Mouse (Mus musculus) 3134 (cell line): Measurements from ENCODE around the gene Naa10.

Experiments used
- DNase-seq: peaks from one replicate; pipeline ENCODE4 v3.0.0-alpha.2; 2011; ENCODE audit warnings: low spot score; ENCODE audit not compliant: insufficient read length; ENCODE audit errors: extremely low read depth

Gene Naa10

DNA sequence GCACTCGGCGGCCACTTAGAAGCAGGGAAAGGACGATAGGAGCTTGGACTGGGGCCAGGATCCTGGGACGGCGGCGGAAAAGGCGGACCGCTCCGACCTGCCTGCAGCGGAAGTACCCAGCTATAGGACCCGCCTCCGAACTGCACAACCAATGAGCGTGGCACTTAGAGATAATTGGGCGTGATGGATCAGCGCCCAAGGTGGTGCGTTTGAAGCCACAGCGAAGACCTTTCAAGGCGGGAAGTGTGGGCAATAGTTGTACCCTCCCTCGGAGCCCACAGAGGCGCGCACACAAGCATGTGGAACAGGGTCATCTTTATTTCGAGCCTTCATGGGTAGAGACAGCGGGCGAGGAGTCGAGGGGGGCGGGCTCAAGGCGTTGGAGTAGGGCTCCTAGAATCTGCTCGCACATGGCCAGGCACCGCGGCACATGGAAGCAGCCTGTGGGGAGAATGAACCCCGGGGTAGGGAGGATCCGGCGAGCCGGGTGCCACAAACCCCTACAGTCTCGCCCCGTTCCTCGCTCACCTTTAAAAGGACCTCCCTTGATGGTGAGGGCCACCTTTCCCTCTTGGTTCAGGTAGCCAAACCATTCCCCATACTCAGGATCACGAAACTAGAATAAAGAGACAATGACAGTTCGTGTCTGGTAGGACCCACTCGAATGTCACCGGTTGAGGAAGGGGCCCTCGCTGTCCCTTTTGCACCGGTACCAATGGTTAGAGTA, at the start of gene Naa10, which contains the start of gene Arhgap4:
Gene Naa10, minus strand, starts transcription at position 122 of the 727 bp plus-strand sequence.
Gene Arhgap4, minus strand, starts transcription at position 48 of the 727 bp plus-strand sequence.
- DNase-seq = peak; percentile 93

DNA sequence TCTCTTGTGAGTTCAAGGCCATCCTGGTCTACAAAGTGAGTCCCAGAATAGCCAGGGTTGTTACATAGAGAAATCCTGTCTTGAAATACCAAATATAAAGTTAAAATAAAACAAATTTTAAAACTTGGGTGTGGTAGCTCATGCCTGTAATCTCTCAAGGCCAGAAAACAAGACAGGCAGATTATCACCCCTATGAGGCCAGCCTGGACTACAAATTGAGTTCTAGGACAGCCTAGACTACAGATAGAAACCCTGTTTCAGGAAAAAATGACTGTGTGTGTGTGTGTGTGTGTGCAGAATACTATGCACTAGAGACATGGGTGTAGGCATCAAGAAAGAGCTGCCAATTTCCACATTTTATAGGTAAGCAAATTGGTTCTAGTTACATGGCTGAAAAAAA, 49.0 kb upstream of the Naa10 start:
- no peak for DNase-seq

- DNase-seq = no peak
These were observed 48.0 kb upstream of the Naa10 start for GRCm38 (mm10) chrX:73969729-73970128.

DNA sequence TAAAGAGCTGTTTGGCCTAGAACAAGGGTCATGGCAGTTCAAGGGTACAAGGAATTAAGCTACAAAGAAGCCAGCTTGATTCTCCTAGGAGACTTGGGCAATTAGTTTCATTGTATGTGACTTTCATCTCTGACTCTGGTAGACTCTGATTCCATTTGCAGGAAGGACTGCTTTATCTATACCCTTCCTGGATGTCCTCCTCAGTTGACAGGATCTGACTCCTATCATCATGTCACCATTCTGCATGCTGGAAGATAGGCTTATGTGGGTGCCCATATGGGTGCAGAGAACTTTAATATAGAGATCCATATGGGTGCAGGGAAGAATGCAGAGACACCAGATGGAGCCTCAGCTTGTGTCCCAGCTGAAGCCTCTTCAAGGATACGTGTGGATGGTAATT, 47.4 kb upstream of the Naa10 start:
- no peak for DNase-seq

DNA sequence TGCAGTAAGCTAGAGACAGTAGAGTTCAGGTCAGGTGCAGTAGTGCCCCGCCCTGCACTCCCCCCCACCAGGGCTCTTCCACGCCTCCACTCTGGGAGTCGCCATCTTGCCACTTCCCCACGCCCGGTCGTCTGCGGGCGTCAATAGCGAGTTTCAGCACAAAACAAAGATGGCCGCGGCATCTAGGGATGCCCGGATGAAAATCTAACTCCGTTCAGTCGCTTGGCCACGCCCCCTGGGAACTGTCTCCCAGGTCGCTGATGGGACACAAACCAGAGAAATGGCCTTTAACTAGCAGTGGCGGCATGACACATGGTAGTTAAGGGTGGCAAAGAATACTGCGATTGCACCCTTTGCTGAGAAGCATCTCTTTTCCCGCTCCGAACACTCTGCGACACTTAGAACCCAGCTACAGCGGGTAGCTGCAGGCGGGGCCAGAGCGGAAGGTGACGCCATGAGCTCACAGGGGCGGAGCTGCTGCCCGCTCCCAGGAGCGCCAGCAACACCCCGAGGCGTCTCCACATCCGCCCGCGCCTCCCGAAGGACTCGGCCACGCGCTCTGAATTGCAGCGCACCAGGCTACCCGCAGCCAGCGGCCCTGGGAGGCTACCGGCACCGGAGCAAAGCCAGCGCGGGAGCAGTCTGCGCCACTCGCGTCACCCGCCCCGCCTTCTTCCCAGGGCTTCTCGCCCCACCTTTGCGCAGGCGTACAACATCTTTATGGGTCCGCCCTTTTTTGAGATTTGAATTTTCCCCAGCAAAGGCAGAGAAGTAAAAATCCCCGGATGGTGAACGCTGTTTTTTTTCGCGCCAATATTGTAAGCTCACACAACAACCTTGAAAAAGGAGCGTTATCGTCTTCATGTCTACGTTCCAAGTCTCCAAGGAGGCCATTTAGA, 45.7 kb upstream of the Naa10 start:
- peak; percentile 94 for DNase-seq

DNA sequence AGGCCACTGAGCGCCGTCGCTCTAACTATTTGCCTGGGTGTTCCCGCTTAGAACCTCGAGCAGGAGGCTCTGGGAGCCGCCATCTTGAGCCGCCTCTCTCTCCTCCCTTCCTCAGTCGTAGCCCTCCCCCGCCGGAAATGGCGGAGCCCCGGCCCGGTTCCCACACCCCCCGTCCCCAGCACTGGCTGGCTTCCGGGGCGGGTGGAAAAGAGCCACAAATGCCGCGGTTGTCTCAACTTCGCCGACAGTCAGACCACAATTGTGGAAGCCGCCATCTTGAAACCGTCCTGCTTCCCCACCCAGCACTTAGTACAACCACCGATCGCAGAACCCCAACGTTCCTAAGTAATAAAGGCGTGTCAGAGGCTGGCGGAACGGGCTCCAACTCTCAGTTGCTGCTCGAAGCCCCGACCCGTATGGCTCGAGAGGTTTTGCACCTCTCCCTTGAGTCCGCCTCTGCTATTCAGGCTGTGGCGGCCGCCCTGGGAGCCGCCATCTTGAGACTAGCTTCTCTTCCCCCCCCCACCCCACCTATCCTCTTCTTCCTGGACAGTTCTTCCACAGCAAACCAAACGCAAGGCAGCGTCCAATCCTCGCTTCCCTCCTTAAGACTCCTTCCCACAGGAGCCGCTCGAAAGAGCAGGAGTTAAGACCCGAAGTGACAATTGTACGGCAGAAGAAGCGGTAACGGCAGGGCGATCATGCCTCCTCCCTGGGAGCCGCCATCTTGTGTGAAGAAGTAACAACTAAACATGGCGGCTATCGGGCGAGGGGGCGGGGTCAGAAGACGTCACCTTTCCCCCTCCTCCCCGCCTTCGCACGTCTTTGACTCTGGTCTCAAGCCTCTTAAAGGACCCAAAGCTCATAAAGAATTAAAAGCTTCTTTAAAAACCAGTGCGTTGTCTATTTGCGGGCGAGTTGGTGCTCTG, 44.8 kb upstream of the Naa10 start, which contains the start of gene Hcfc1:
Gene Hcfc1, minus strand, starts transcription at position 110 of the 929 bp plus-strand sequence.
- DNase-seq = peak; percentile 89

DNA sequence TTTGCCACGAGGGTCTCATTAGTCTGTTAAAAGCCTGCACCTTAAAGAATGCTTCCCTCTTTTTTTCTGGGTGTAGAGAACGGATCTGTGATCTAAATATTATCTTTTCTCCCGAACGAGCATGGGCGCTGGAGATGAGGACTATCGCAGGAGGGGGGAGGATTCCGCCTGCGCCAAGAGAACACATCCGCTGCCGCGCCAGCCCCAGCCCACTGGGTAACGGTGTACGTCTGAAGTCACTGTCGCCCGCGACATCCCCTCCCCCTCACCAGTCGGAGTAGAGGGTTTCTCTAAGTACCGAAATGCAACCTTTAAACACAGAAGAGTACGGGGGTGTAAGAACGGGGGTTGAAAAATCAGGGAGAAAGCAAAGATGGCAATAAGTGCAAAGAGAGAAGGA, 43.6 kb upstream of the Naa10 start:
- DNase-seq = peak; percentile 55

DNA sequence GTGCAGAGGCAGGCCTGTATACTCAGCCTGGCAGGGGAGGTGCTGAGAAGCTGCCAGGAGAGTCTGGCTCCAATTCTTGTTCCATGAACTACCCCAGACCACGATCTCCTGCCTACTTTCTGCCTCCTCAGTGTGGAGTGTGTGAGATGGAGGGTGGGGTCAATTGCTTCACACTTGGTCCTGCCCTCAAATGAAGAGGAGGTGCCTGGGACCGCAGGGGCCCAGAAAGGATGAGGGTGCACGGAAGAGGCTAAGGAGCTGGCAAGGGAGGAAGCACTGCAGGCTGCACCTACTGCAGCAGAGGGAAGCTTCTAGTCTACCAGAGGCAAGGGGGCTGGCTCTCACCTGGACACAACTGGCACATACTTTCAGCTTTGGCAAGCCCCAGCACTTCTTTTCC, 42.6 kb upstream of the Naa10 start:
- peak; percentile 32 for DNase-seq

DNA sequence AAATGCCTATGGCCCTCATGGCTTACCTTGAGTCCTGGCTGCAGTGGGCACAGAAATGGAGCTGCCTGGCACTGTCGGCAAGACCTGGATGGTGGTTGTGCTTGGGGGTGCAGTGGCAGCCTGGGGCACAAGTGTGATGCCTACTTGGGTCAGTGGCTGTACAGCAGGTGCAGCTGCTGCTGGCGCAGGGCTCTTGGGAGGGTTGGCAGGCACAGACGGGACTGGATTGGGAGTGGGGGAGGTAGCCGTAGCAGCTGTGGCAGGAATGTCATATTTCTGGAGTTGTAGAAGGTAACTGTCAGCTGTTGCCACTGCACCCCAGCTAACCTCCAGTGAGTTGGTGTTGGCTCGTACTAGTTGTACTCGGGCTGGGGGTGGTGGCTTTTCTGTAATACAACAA, 33.2 kb upstream of the Naa10 start:
- no peak for DNase-seq

GRCm38 (mm10) chrX:73952603-73953002, 30.9 kb upstream of the Naa10 start:
- no peak for DNase-seq

- DNase-seq = no peak
These were observed 27.6 kb upstream of the Naa10 start for GRCm38 (mm10) chrX:73949341-73949740.

DNA sequence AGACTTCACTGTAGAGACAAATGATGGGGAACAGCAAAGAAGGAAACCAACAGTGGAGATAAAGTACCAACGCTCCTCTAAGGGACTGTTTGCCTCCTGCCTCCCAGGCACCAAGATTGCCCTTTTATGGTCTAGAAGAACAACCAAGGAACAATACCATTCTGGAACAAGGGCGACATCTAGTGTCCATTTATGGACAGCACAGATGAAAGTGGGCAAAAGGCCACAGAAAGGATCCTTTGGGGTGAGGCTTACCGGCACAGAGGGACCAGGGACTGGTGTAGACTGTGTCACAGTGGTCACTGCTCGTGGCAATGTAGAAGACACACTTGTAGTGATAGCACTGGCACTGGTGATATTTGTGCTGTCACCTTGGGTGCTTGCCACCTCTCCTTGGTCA, 26.9 kb upstream of the Naa10 start:
- peak; percentile 43 for DNase-seq

GRCm38 (mm10) chrX:73946896-73947295, 25.2 kb upstream of the Naa10 start:
- DNase-seq = no peak

DNA sequence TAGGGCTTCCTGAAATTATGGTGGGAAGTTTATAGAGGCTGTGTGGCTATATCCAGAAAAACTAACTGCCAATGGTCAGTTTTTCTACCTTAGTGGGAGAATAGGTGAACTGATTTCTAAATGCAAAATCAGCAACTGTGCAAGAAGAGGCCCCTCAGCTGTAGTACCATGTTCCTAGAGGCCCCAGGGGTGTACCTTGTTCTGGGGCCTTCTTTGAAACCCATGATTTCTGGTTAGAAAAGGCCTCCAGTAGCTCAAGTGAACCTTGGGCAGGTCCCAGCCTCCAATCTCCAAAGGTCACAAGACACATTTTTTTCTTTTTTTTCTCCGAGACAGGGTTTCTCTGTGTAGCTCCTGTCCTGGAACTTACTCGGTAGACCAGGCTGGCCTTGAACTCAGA, 20.6 kb upstream of the Naa10 start:
- no peak for DNase-seq

GRCm38 (mm10) chrX:73941860-73942259, 20.1 kb upstream of the Naa10 start:
- no peak for DNase-seq

DNA sequence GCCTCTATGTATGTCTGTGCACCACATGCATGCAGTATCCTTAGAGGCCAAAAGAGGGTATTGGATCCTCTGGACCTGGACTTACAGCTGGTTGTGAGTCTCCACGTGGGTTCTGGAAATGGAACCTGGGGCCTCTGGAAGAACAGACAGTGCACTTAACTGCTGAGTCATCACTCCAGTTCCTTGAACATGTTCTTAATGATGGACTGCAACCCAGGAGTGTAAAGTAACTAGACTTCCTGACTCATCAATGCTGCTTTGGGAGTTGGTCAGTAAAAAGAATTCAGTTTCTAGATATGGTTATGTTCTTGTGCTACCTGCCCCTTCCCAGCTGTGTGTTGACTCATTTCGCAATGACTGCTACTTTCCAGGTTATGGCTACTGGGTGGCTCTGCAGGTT, 10.1 kb upstream of the Naa10 start:
- no peak for DNase-seq

DNA sequence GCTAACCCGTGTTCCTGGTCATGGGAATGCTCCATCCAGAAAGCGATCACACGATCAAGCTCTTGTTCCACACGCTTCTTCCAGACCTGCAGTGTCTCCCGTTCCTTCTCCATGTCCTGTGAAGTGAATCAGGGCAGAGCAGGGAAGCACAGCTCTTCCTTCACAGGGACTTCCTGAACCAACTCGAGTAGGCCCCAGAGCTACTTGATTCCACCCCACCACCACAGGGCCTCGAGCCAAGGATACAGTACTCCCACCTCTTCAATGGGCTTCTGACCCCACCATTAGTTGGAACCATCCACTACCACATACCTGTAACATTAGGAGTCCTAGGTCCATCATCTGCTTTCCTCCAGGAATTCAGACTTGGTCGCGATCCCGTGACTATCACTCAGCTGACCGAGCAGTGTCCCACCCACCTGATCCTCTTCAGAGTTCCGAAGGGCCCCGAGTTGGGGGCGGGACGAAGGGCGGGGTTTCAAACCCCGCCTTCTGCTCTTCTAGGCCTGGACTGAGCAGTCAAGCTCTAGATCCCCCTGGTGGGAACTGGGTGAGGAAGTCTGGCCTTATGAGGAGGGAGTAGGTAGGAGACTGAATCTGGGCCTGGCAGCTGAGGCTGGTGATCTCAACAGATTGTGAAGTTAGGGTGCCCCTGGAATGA, 8.8 kb upstream of the Naa10 start, which contains the start of gene Renbp:
Gene Renbp, minus strand, starts transcription at position 449 of the 661 bp plus-strand sequence.
- peak; percentile 84 for DNase-seq

DNA sequence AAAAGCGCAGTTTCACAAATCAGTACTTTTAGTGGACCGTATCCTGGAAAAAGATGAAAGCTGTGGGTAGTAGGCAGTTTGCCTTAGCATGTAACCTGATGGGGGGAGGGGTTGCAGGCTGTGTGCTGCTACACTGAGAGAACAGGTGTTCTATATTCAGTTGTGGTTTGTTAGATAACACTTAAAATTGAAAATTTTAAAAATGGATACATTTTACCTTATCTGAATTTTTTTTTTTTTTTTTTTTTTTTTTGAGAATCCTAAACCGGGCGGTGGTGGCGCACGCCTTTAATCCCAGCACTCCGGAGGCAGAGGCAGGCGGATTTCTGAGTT, 772 bp upstream of the Naa10 start:
- no peak for DNase-seq

- DNase-seq = no peak
These were observed 390 bp downstream of the Naa10 start for GRCm38 (mm10) chrX:73921285-73921822.

GRCm38 (mm10) chrX:73918631-73919030, 3.1 kb downstream of the Naa10 start:
- DNase-seq = no peak
